Mouse (Mus musculus): ENCODE results near the gene Rptor. TPM values are rescaled to one million over a fixed set of nuclear protein-coding genes. Genes with fewer than 3 reads are reported as not detected.

The Rptor gene
- polyA plus RNA-seq, 1 experiment from 2014 or later: 5.2 TPM

DNA sequence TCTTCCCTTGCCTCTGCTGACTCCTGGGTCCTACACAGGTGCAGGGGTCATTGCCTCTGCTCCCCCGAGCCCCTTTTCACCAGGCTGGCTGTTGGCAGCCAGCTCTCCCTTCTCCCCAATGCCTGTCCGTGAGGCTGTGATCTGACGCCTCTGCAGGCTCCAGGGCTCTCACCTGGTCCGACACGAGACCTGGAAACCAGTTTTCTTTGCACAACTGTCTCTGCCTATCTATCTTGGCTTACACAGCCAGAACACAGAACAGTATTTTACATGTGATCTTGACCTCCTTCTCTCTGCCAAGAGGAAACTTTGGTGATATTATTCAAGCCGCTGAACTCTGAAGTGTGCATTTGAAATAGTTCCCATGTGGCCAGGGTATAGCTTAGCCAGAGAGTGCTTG, 151.8 kb downstream of the Rptor start:
- Histone ChIP-seq H3K27me3 (replicated peaks; ENCODE audit: control insufficient read depth, insufficient read depth, low read length) (no peaks in the 10 kb centered on the region), H3K9ac (ENCODE audit: low read depth, low read length) (no peak overlapping the region), H3K27ac (ENCODE audit: low read length) (no peak overlapping the region), H3K4me2 (ENCODE audit: low read depth, low read length) (no peak overlapping the region), H3K36me3 (ENCODE audit: control insufficient read depth, insufficient read depth, low read length) (peaks cover under 1% of the 10 kb centered on the region; the same call in 1 of the 2 replicates), H3K4me1 (ENCODE audit: control insufficient read depth, insufficient read depth, low read length) (no peaks in the 10 kb centered on the region), H3K9me3 (ENCODE audit: control insufficient read depth, low read length) (no peaks in the 10 kb centered on the region), H3K4me3 (ENCODE audit: low read length) (no peak overlapping the region)
- no peak for ATAC-seq
- WGBS: 66% methylated on average over 6 of the region's 6 CpGs

- H3K9ac ChIP-seq (ENCODE audit: low read depth, low read length): no peak overlapping the region
- H3K4me3 ChIP-seq (ENCODE audit: low read length): no peak overlapping the region
- no peaks in the 10 kb centered on the region for H3K27me3 ChIP-seq (replicated peaks; ENCODE audit: control insufficient read depth, insufficient read depth, low read length)
- no peaks in the 10 kb centered on the region for H3K4me1 ChIP-seq (ENCODE audit: control insufficient read depth, insufficient read depth, low read length)
- no peak overlapping the region for H3K27ac ChIP-seq (ENCODE audit: low read length)
- H3K4me2 ChIP-seq (ENCODE audit: low read depth, low read length): no peak overlapping the region
- ATAC-seq: peak; percentile 67; the same call in 1 of the 2 replicates
- H3K36me3 ChIP-seq (ENCODE audit: control insufficient read depth, insufficient read depth, low read length): peaks cover 3% of the 10 kb centered on the region; the same call in 1 of the 2 replicates
- no peaks in the 10 kb centered on the region for H3K9me3 ChIP-seq (ENCODE audit: control insufficient read depth, low read length)
- 78% methylated on average over 5 of the region's 5 CpGs for WGBS
Observed at GRCm38 (mm10) chr11:119758214-119758613, 155.5 kb downstream of the Rptor start.

- no peaks in the 10 kb centered on the region for H3K4me1 ChIP-seq (ENCODE audit: control insufficient read depth, insufficient read depth, low read length)
- 69% methylated on average over 7 of the region's 7 CpGs for WGBS
- no peaks in the 10 kb centered on the region for H3K27me3 ChIP-seq (replicated peaks; ENCODE audit: control insufficient read depth, insufficient read depth, low read length)
- no peak overlapping the region for H3K4me2 ChIP-seq (ENCODE audit: low read depth, low read length)
- H3K4me3 ChIP-seq (ENCODE audit: low read length): no peak overlapping the region
- H3K9me3 ChIP-seq (ENCODE audit: control insufficient read depth, low read length): no peaks in the 10 kb centered on the region
- H3K27ac ChIP-seq (ENCODE audit: low read length): no peak overlapping the region
- peaks cover 3% of the 10 kb centered on the region; the same call in 1 of the 2 replicates for H3K36me3 ChIP-seq (ENCODE audit: control insufficient read depth, insufficient read depth, low read length)
- no peak for ATAC-seq
- no peak overlapping the region for H3K9ac ChIP-seq (ENCODE audit: low read depth, low read length)
Observed at GRCm38 (mm10) chr11:119758705-119759327, 156.1 kb downstream of the Rptor start.

DNA sequence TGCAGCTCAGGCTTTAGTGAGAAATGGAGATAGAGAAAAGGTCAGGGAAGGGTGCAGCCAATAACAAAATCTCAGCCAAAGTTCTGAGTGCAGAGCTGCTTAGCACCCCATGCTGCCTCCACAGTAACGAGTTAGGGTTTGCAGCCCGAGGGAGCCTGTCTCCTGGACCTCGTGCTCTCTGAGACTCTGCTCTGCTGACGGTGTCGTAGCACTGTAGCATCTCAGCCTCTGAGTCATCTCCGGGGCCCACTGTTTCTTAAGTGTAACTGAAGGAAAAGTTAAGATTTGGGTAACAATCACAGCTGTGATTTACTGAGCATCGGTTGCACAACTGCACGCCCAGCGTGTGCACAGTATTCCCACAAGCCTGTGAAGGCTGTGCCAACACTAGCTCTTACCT, 160.2 kb downstream of the Rptor start:
- no peak for ATAC-seq
- Histone ChIP-seq H3K9me3 (ENCODE audit: control insufficient read depth, low read length) (no peaks in the 10 kb centered on the region), H3K27me3 (replicated peaks; ENCODE audit: control insufficient read depth, insufficient read depth, low read length) (no peaks in the 10 kb centered on the region), H3K27ac (ENCODE audit: low read length) (no peak overlapping the region), H3K9ac (ENCODE audit: low read depth, low read length) (no peak overlapping the region), H3K4me3 (ENCODE audit: low read length) (no peak overlapping the region), H3K36me3 (ENCODE audit: control insufficient read depth, insufficient read depth, low read length) (peaks cover 3% of the 10 kb centered on the region; the same call in 1 of the 2 replicates), H3K4me2 (ENCODE audit: low read depth, low read length) (no peak overlapping the region), H3K4me1 (ENCODE audit: control insufficient read depth, insufficient read depth, low read length) (no peaks in the 10 kb centered on the region)
- 83% methylated on average over 9 of the region's 9 CpGs for WGBS

GRCm38 (mm10) chr11:119766023-119766422, 163.3 kb downstream of the Rptor start:
- Histone ChIP-seq H3K9me3 (ENCODE audit: control insufficient read depth, low read length) (no peaks in the 10 kb centered on the region), H3K36me3 (ENCODE audit: control insufficient read depth, insufficient read depth, low read length) (no peaks in the 10 kb centered on the region), H3K27me3 (replicated peaks; ENCODE audit: control insufficient read depth, insufficient read depth, low read length) (no peaks in the 10 kb centered on the region), H3K4me2 (ENCODE audit: low read depth, low read length) (no peak overlapping the region), H3K9ac (ENCODE audit: low read depth, low read length) (no peak overlapping the region), H3K27ac (ENCODE audit: low read length) (no peak overlapping the region), H3K4me1 (ENCODE audit: control insufficient read depth, insufficient read depth, low read length) (no peaks in the 10 kb centered on the region), H3K4me3 (ENCODE audit: low read length) (no peak overlapping the region)
- ATAC-seq: no peak
- WGBS: 94% methylated on average over 6 of the region's 6 CpGs

- Histone ChIP-seq H3K4me3 (ENCODE audit: low read length) (no peak overlapping the region), H3K36me3 (ENCODE audit: control insufficient read depth, insufficient read depth, low read length) (no peaks in the 10 kb centered on the region), H3K4me1 (ENCODE audit: control insufficient read depth, insufficient read depth, low read length) (no peaks in the 10 kb centered on the region), H3K27ac (ENCODE audit: low read length) (no peak overlapping the region), H3K9me3 (ENCODE audit: control insufficient read depth, low read length) (no peaks in the 10 kb centered on the region), H3K27me3 (replicated peaks; ENCODE audit: control insufficient read depth, insufficient read depth, low read length) (no peaks in the 10 kb centered on the region), H3K4me2 (ENCODE audit: low read depth, low read length) (no peak overlapping the region), H3K9ac (ENCODE audit: low read depth, low read length) (no peak overlapping the region)
- no peak for ATAC-seq
- 76% methylated on average over 5 of the region's 5 CpGs for WGBS
Observed at GRCm38 (mm10) chr11:119766782-119767459, 164.2 kb downstream of the Rptor start.

- Histone ChIP-seq H3K4me1 (ENCODE audit: control insufficient read depth, insufficient read depth, low read length) (no peaks in the 10 kb centered on the region), H3K27ac (ENCODE audit: low read length) (no peak overlapping the region), H3K4me3 (ENCODE audit: low read length) (no peak overlapping the region), H3K4me2 (ENCODE audit: low read depth, low read length) (no peak overlapping the region), H3K9me3 (ENCODE audit: control insufficient read depth, low read length) (no peaks in the 10 kb centered on the region), H3K27me3 (replicated peaks; ENCODE audit: control insufficient read depth, insufficient read depth, low read length) (no peaks in the 10 kb centered on the region), H3K36me3 (ENCODE audit: control insufficient read depth, insufficient read depth, low read length) (no peaks in the 10 kb centered on the region), H3K9ac (ENCODE audit: low read depth, low read length) (no peak overlapping the region)
- no peak for ATAC-seq
- 63% methylated on average over 6 of the region's 6 CpGs for WGBS
Observed at GRCm38 (mm10) chr11:119767525-119767924, 164.8 kb downstream of the Rptor start.

GRCm38 (mm10) chr11:119768511-119768910, 165.8 kb downstream of the Rptor start:
- no peak overlapping the region for H3K27ac ChIP-seq (ENCODE audit: low read length)
- ATAC-seq: no peak
- no peaks in the 10 kb centered on the region for H3K4me1 ChIP-seq (ENCODE audit: control insufficient read depth, insufficient read depth, low read length)
- H3K4me3 ChIP-seq (ENCODE audit: low read length): no peak overlapping the region
- no peaks in the 10 kb centered on the region for H3K36me3 ChIP-seq (ENCODE audit: control insufficient read depth, insufficient read depth, low read length)
- no peaks in the 10 kb centered on the region for H3K27me3 ChIP-seq (replicated peaks; ENCODE audit: control insufficient read depth, insufficient read depth, low read length)
- WGBS: 88% methylated on average over 4 of the region's 4 CpGs
- H3K9me3 ChIP-seq (ENCODE audit: control insufficient read depth, low read length): no peaks in the 10 kb centered on the region
- H3K4me2 ChIP-seq (ENCODE audit: low read depth, low read length): no peak overlapping the region
- no peak overlapping the region for H3K9ac ChIP-seq (ENCODE audit: low read depth, low read length)

DNA sequence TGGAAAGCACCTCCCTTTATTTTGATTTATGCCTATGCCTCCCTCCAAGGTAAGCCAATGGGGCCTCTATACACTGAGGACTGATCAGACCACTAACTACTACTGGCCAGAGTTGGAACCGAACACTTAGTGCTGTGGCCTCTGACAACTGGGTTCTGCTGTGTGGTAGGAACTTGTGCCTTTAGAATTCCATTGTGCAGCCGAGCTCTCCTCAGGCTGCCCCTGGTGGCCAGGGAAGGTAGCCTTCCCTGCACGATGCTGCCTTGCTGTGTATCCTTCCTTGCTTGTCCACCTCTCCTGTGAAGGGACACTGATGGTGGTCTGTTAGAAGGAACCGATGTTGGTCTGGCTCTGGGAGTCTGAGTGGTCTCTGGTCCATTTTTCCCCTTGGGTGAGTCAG, 167.0 kb downstream of the Rptor start:
- H3K9ac ChIP-seq (ENCODE audit: low read depth, low read length): no peak overlapping the region
- H3K9me3 ChIP-seq (ENCODE audit: control insufficient read depth, low read length): no peaks in the 10 kb centered on the region
- H3K36me3 ChIP-seq (ENCODE audit: control insufficient read depth, insufficient read depth, low read length): no peaks in the 10 kb centered on the region
- 64% methylated on average over 4 of the region's 4 CpGs for WGBS
- no peak overlapping the region for H3K27ac ChIP-seq (ENCODE audit: low read length)
- no peak overlapping the region for H3K4me2 ChIP-seq (ENCODE audit: low read depth, low read length)
- H3K4me1 ChIP-seq (ENCODE audit: control insufficient read depth, insufficient read depth, low read length): no peaks in the 10 kb centered on the region
- H3K27me3 ChIP-seq (replicated peaks; ENCODE audit: control insufficient read depth, insufficient read depth, low read length): no peaks in the 10 kb centered on the region
- no peak overlapping the region for H3K4me3 ChIP-seq (ENCODE audit: low read length)
- no peak for ATAC-seq

Measured in intestine, embryonic 16.5 days (tissue).